In genomic region chr9:108991428-108992084, GRCm38 (mm10) we compare ENCODE assay signal across 8 mouse cellular contexts. TPM values are rescaled to one million over a fixed set of nuclear protein-coding genes. Genes with fewer than 3 reads are reported as not detected.
DNase-seq lines count a peak whose midpoint lies in the region; ATAC-seq lines count a peak whose summit lies in the region.

TSS of gene Pfkfb4 (plus strand) at chr9:108991778.

- H3K4me3 ChIP-seq in hindbrain, embryonic 14.5 days (replicated peaks; ENCODE audit: low read length): peak within 1 kb of the TSS; percentile 51

- DNase-seq in R1 (ENCODE audit: low read depth, low spot score): peak; percentile 100
- DNase-seq in cerebellum, postnatal 25 days: peak; percentile 86 to 91
- DNase-seq in frontal cortex, postnatal 25 days (ENCODE audit: low spot score in 2 of 2): peak; percentile 77 to 90
- DNase-seq in hindbrain, embryonic 14.5 days (ENCODE audit: low spot score): peak; percentile 96
- DNase-seq in layer of hippocampus, postnatal 36 days: peak; percentile 87 to 89
- DNase-seq in lung, postnatal 36 days: peak; percentile 100
- DNase-seq in retina, postnatal 1 day: peak; percentile 99
- peak; percentile 75 to 95 for DNase-seq in urinary bladder, adult 18-20 months (ENCODE audit: low spot score in 2 of 2)

- peaks cover 19% of the 10 kb centered on the region for H3K4me1 ChIP-seq in hindbrain, embryonic 14.5 days (replicated peaks; ENCODE audit: control insufficient read depth, insufficient read depth, low read length)

- no peaks in the 10 kb centered on the region for H3K36me3 ChIP-seq in hindbrain, embryonic 14.5 days (replicated peaks; ENCODE audit: control insufficient read depth, insufficient read depth)

- H3K9ac ChIP-seq in hindbrain, embryonic 14.5 days: peak within 1 kb of the TSS; percentile 65

- H3K27me3 ChIP-seq in hindbrain, embryonic 14.5 days (ENCODE audit: control insufficient read depth, insufficient read depth, low read length): no peaks in the 10 kb centered on the region

- peak; percentile 95 for ATAC-seq in hindbrain, embryonic 14.5 days (ENCODE audit: low FRiP score)

- H3K4me2 ChIP-seq in hindbrain, embryonic 14.5 days (replicated peaks): peak within 1 kb of the TSS; percentile 75

- peak within 1 kb of the TSS; percentile 84 for H3K27ac ChIP-seq in hindbrain, embryonic 14.5 days

- H3K9me3 ChIP-seq in hindbrain, embryonic 14.5 days (ENCODE audit: control insufficient read depth, low read length): no peaks in the 10 kb centered on the region

- 1% methylated on average over 31 of the region's 31 CpGs for WGBS in hindbrain, embryonic 14.5 days

RNA-seq across cellular contexts. Expression of gene Pfkfb4, which starts in this region (rescaled TPM):
- polyA plus RNA-seq in hindbrain, embryonic 14.5 days (2014; fragmentation: Nextera tagmentation; extraction: Ambion mirVana): 22.5 and 23.9 TPM in 2 replicates
- total RNA-seq in layer of hippocampus, postnatal 36 days (2021): 10 to 100 TPM; 10.2 to 15.4 TPM

Comparison
In these comparisons a context has a peak if more than half of its experiments do, and no peak if none do; other contexts are left out.
1. Peak in every context shown above with its lines: DNase-seq, ATAC-seq, H3K4me3 ChIP-seq and H3K27ac ChIP-seq.